Mouse (Mus musculus): Measurements from ENCODE around the gene Tmc3.

GRCm38 (mm10) chr7:83640581-83640980 is 55.9 kb downstream of the Tmc3 start:
- TF ChIP-seq HCFC1 (IDR thresholded peaks at IDR 0.05; ENCODE audit: borderline replicate concordance, insufficient read depth, low read length) (no peak), ZNF384 (IDR thresholded peaks at IDR 0.05; ENCODE audit: low read depth, low read length) (no peak)
